Mouse (Mus musculus): Measurements from ENCODE around the gene Fam155a. TPM values are rescaled to one million over a fixed set of nuclear protein-coding genes. Genes with fewer than 3 reads are reported as not detected.

Fam155a gene
- polyA plus RNA-seq, 1 experiment from 2014 or later = 0.07 TPM

DNA sequence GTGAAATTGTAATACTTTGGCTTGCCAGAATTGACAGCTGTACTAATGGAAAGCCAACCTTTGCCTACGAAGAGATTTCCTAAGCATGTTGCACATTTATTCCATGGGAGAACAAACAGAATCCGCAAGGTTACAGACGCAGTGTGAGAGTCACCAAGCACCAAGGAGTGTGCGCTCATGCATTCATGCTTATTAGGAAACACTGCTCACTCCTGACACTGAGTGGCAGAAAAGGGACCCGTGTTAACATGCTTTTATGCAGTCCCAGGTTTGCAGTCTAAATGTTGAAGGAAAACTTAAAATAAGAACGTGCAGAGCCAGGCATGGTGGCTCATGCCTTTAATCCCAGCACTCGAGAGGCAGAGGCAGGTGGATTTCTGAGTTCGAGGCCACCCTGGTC is 7.2 kb upstream of the Fam155a start:
- no peak for ATAC-seq (ENCODE audit: insufficient read depth)
- 55% methylated on average over 8 of the region's 8 CpGs for WGBS (ENCODE audit: insufficient replicate concordance)
- no peak overlapping the region for H3K4me3 ChIP-seq (replicated peaks)

DNA sequence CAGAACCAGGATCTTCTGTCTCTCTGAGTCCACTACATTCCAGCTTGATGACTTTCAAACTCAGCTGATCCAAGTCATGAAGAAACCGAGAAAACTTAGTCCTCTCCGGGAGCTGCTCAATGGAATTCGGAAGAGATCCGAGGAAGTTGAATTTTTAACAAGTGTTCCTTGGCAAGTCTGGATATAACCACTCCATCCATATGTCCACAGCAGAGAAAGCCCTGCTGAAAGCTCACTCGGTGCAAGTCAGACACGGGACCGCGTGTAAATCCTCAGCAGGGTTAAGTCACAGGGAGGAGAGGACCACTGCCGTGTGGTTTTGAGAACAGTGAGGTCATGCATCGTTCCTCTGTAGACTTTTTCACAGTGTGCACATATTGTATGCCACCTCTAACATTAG is 5.9 kb upstream of the Fam155a start:
- Histone ChIP-seq H3K9me3 (replicated peaks) (no peaks in the 10 kb centered on the region), H3K4me2 (no peak overlapping the region), H3K27ac (replicated peaks) (no peak overlapping the region), H3K9ac (no peak overlapping the region), H3K27me3 (peaks cover 19% of the 10 kb centered on the region), H3K4me3 (replicated peaks) (no peak overlapping the region), H3K36me3 (replicated peaks) (no peaks in the 10 kb centered on the region), H3K4me1 (replicated peaks) (no peaks in the 10 kb centered on the region)
- ATAC-seq (ENCODE audit: insufficient read depth) = no peak
- 72% methylated on average over 10 of the region's 10 CpGs for WGBS (ENCODE audit: insufficient replicate concordance)

More for the DNA sequence above, 7.2 kb upstream of the Fam155a start:
- Histone ChIP-seq H3K27ac (replicated peaks) (no peak overlapping the region), H3K4me2 (no peak overlapping the region), H3K4me1 (replicated peaks) (no peaks in the 10 kb centered on the region), H3K9ac (no peak overlapping the region), H3K9me3 (replicated peaks) (no peaks in the 10 kb centered on the region), H3K27me3 (peaks cover 5% of the 10 kb centered on the region), H3K36me3 (replicated peaks) (no peaks in the 10 kb centered on the region)

DNA sequence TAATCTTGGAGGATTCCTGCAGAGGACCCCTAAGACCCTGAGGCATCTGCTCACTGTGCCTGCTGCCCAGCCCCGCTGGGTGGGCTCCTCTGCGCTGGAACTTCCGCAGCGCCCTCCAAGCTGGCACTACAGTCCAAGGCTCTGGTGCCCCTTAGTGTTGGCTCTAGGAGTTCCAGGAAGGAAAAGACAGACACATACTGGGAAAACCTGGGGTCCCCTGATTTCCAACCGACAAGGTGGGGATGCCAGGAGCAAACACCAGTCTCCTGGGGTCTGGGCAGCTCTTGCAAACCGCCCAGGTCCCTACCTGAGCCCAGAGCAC is 1.5 kb upstream of the Fam155a start:
- Histone ChIP-seq H3K9me3 (replicated peaks) (no peaks in the 10 kb centered on the region), H3K36me3 (replicated peaks) (no peaks in the 10 kb centered on the region), H3K9ac (no peak overlapping the region), H3K27me3 (peaks cover 45% of the 10 kb centered on the region), H3K27ac (replicated peaks) (no peak overlapping the region), H3K4me1 (replicated peaks) (no peaks in the 10 kb centered on the region), H3K4me3 (replicated peaks) (no peak overlapping the region), H3K4me2 (no peak overlapping the region)
- ATAC-seq (ENCODE audit: insufficient read depth) = no peak
- WGBS (ENCODE audit: insufficient replicate concordance) = 9% methylated on average over 6 of the region's 6 CpGs

DNA sequence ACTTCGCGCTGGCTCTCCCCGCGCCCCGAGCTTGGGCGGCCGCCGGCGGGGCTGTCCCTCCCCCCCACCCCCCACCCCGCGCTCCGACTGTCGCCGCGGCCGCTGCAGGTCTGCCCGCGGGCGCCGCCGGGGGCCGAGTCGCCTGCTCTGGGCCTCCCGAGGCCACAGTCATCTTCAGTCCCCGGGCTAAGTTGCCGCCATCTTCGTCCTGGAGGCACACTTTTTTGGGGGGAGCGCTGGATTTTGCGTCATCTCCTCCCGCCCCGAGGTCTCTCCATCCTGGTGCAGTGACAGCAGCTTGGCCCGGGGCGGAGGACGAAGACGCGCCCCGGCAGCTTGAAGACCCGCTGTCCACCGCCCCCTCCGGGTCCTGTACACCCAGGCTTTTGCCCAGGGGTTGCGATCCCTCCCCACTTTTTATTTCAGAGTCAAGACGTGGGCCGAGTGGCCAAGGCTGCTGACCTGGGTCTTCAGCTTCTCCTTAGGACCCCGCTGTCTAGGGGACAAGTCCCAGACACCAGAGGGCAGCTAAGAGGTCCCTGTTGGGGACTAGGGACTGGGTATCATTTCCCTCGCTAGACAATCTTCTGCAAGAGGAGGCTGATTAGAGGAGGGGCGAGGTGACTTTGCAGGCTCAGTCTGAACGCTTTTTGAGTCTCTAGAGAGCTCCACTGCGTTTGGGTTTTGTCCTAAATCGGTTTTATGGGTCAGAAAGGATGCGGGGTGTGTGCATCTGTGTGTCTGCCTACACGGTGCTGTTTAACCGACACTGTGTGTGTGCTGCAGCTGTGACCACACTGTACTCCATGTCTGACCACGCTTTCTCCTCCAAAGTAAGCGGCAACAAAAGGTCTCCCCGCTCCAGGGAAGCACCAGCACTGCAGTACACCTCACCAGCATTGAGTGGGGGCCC is 901 bp upstream of the Fam155a start:
- WGBS (ENCODE audit: insufficient replicate concordance) = 2% methylated on average over 53 of the region's 55 CpGs

DNA sequence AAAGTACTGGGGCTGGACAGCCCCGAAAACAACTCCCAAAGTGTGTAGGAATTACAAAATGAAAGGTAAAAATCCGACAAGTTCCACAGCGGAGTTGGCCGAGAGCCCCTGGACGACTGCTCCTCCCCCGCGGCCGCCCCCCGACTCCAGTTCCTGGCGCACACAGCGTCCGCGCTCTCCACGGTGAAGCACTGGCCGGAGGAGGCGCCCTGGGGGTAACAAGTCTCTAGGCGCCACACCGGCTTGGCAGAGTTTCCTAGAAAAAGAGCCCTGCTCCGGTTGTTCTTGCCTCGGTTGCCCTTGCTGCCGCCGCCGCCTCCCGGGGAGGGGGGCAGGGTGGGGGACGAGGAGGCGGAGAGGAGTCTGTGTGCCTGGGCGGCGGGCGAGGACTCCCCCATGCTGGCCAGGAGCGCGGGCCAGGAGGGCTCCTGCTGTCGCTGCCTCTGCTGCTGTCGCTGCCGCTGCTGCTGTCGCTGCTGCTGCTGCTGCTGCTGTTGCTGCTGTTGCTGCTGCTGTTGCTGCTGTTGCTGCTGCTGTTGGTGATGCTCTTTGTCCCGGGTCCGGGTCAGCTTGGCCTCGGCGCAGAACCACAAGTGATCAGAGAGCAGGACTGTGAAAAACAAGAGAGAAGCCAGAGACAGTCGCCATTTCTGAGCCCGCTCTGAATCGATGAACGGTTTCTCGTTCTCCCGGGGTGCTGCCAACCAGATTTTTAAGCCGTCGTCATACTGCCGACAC is 531 bp downstream of the Fam155a start:
- peak overlapping the region; percentile 38 for H3K4me2 ChIP-seq
- 3% methylated on average over 48 of the region's 48 CpGs for WGBS (ENCODE audit: insufficient replicate concordance)

More for the DNA sequence above, 901 bp upstream of the Fam155a start:
- Histone ChIP-seq H3K9me3 (replicated peaks) (no peaks in the 10 kb centered on the region), H3K36me3 (replicated peaks) (no peaks in the 10 kb centered on the region), H3K27me3 (peaks cover 45% of the 10 kb centered on the region), H3K9ac (no peak overlapping the region), H3K4me2 (peak overlapping the region; percentile 39; the same call in 1 of the 2 replicates), H3K4me1 (replicated peaks) (no peaks in the 10 kb centered on the region), H3K4me3 (replicated peaks) (peak overlapping the region; percentile 23), H3K27ac (replicated peaks) (no peak overlapping the region)
- no peak for ATAC-seq (ENCODE audit: insufficient read depth)

DNA sequence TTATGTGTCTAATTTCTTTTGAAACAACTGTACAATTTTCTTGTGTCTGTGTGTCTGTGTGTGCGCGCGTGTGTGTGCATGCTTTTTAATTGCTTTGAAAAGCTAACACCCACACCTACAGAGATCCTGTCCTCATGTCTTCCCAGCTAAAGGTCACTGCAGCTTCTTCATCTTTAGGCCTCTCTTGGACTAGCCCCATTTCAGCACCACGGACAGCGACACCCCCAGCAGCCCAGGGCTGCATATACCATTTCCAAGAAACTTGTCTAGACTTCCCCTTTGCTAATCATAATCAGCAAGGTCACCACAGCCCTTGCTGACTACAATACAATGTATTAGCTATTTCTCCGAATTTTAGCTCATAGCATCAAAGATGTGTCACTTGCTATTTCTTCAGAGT is 1.9 kb downstream of the Fam155a start:
- Histone ChIP-seq H3K27me3 (peaks cover 45% of the 10 kb centered on the region), H3K4me1 (replicated peaks) (no peaks in the 10 kb centered on the region), H3K36me3 (replicated peaks) (no peaks in the 10 kb centered on the region), H3K4me3 (replicated peaks) (no peak overlapping the region), H3K9ac (no peak overlapping the region), H3K27ac (replicated peaks) (no peak overlapping the region), H3K4me2 (no peak overlapping the region), H3K9me3 (replicated peaks) (no peaks in the 10 kb centered on the region)
- no peak for ATAC-seq (ENCODE audit: insufficient read depth)
- WGBS (ENCODE audit: insufficient replicate concordance) = 27% methylated on average over 6 of the region's 6 CpGs

More for the DNA sequence above, 531 bp downstream of the Fam155a start:
- Histone ChIP-seq H3K4me3 (replicated peaks) (peak overlapping the region; percentile 12; the same call in 1 of the 2 replicates), H3K9me3 (replicated peaks) (no peaks in the 10 kb centered on the region), H3K27ac (replicated peaks) (no peak overlapping the region), H3K4me1 (replicated peaks) (no peaks in the 10 kb centered on the region), H3K27me3 (peaks cover 45% of the 10 kb centered on the region), H3K36me3 (replicated peaks) (no peaks in the 10 kb centered on the region), H3K9ac (no peak overlapping the region)
- ATAC-seq (ENCODE audit: insufficient read depth) = no peak

DNA sequence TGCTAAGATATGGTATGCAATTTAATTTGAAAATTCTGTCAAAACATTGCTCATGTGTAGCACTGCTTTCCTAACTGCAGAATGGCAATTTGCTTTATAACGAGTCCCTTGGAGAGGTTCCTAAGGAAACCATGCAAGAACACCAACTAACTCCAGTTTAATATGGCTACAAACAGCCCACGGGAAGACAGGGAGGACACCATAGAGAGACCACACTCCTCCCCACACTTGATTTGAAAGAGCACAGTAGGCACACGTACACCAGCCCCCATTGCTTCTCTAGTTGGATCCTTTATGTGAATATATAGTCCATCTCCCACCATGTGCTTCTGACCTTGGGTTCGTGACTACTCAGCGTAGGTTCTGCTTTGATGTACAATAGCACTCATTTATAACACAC is 35.8 kb downstream of the Fam155a start:
- Histone ChIP-seq H3K36me3 (replicated peaks) (no peaks in the 10 kb centered on the region), H3K27ac (replicated peaks) (no peak overlapping the region), H3K4me2 (no peak overlapping the region), H3K9me3 (replicated peaks) (no peaks in the 10 kb centered on the region), H3K9ac (no peak overlapping the region), H3K4me3 (replicated peaks) (no peak overlapping the region), H3K27me3 (no peaks in the 10 kb centered on the region), H3K4me1 (replicated peaks) (no peaks in the 10 kb centered on the region)
- 63% methylated on average over 5 of the region's 5 CpGs for WGBS (ENCODE audit: insufficient replicate concordance)
- no peak for ATAC-seq (ENCODE audit: insufficient read depth)

DNA sequence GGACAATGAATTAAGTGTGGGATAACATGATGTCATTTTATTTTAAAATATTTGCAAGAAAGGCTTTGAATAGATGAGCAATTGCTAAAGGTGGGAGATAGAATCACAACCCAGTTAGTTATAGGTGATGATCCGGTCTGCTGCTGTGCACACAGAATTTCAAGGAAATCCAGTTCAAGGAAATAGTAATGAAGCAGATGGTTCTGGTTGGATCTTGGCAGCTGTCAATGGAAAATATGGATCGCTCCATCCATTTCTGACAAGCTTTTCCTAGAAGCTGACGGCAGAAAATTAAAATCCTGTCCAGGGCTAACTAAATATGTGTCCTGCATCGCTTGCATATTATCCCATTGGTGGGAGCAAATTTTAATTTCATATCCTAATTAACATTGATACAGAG is 61.2 kb downstream of the Fam155a start:
- ATAC-seq (ENCODE audit: insufficient read depth) = no peak
- Histone ChIP-seq H3K4me1 (replicated peaks) (no peaks in the 10 kb centered on the region), H3K9ac (no peak overlapping the region), H3K9me3 (replicated peaks) (no peaks in the 10 kb centered on the region), H3K27ac (replicated peaks) (no peak overlapping the region), H3K4me3 (replicated peaks) (no peak overlapping the region), H3K4me2 (no peak overlapping the region), H3K27me3 (no peaks in the 10 kb centered on the region), H3K36me3 (replicated peaks) (no peaks in the 10 kb centered on the region)
- WGBS (ENCODE audit: insufficient replicate concordance) = 71% methylated on average over 4 of the region's 4 CpGs

DNA sequence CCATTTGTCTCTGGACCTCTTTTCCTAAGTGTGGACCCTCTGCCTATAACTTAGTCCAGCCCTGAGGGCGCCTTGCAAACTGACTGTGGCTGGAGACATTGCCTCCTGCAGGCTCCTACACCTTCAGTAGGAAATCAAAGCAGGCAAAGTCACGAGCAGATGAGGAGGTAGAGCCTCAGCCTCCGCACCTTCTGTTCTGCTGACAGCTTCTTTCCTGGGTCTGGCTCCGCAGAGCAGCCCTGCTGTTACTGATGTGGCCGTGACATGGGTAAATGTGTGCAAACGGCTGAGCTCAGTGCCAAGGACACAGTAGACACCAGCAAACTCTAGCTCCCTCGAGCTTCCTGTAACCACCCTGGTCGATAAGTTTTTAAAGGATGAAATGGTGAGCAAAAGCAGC is 63.5 kb downstream of the Fam155a start:
- no peak overlapping the region for H3K4me2 ChIP-seq
- no peak overlapping the region for H3K9ac ChIP-seq
- no peaks in the 10 kb centered on the region for H3K36me3 ChIP-seq (replicated peaks)
- no peak for ATAC-seq (ENCODE audit: insufficient read depth)
- H3K9me3 ChIP-seq (replicated peaks) = no peaks in the 10 kb centered on the region
- H3K4me3 ChIP-seq (replicated peaks) = no peak overlapping the region
- H3K27me3 ChIP-seq = no peaks in the 10 kb centered on the region
- no peaks in the 10 kb centered on the region for H3K4me1 ChIP-seq (replicated peaks)
- no peak overlapping the region for H3K27ac ChIP-seq (replicated peaks)
- WGBS (ENCODE audit: insufficient replicate concordance) = 45% methylated on average over 8 of the region's 8 CpGs

DNA sequence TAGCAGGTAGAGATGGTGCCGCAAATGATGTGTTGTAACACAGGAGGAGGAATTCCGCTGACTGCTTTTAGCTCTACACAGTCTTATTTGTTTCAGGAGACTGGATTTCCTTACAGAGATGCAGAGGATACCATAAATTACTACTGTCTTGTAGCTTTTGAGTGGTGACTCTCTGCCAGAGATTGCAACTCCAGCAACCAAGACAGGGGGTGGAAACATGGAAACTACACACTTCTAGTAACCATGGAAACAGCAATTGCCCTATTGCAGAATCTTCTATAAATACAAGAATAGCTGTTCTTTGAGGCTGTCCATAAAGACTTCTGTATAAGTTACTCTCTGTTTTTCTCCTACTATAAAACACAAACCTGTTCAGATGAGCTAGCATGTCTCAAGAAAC is 76.2 kb downstream of the Fam155a start:
- Histone ChIP-seq H3K4me3 (replicated peaks) (no peak overlapping the region), H3K27me3 (no peaks in the 10 kb centered on the region), H3K4me2 (no peak overlapping the region), H3K9ac (no peak overlapping the region), H3K27ac (replicated peaks) (no peak overlapping the region), H3K4me1 (replicated peaks) (no peaks in the 10 kb centered on the region), H3K36me3 (replicated peaks) (no peaks in the 10 kb centered on the region), H3K9me3 (replicated peaks) (no peaks in the 10 kb centered on the region)
- 72% methylated on average over 2 of the region's 2 CpGs for WGBS (ENCODE audit: insufficient replicate concordance)
- no peak for ATAC-seq (ENCODE audit: insufficient read depth)

DNA sequence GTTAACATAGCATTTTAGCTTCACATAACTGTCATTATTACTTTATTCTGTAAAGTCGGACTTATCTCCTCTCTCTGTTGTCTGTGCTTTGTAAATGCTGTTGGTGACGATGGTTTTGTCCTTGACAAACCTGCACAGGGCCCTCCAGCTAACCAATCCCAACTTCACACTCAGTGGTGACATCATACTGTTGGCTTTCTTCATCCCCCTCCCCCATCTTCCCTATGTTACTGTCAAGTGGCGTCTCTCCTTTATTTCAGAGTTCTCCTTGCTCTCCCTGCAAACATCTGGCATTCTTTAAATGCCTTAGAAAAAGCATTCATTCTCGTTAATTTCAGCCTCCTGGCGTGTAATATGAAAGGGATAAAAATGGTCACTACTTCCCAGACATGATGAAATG is 78.6 kb downstream of the Fam155a start:
- no peak for ATAC-seq (ENCODE audit: insufficient read depth)
- no peak overlapping the region for H3K9ac ChIP-seq
- no peaks in the 10 kb centered on the region for H3K27me3 ChIP-seq
- H3K36me3 ChIP-seq (replicated peaks) = no peaks in the 10 kb centered on the region
- H3K4me3 ChIP-seq (replicated peaks) = no peak overlapping the region
- no peak overlapping the region for H3K27ac ChIP-seq (replicated peaks)
- H3K4me1 ChIP-seq (replicated peaks) = no peaks in the 10 kb centered on the region
- 35% methylated on average over 5 of the region's 5 CpGs for WGBS (ENCODE audit: insufficient replicate concordance)
- no peak overlapping the region for H3K4me2 ChIP-seq
- no peaks in the 10 kb centered on the region for H3K9me3 ChIP-seq (replicated peaks)
